ENCODE assay signal across 32 mouse cellular contexts in the genomic region with DNA sequence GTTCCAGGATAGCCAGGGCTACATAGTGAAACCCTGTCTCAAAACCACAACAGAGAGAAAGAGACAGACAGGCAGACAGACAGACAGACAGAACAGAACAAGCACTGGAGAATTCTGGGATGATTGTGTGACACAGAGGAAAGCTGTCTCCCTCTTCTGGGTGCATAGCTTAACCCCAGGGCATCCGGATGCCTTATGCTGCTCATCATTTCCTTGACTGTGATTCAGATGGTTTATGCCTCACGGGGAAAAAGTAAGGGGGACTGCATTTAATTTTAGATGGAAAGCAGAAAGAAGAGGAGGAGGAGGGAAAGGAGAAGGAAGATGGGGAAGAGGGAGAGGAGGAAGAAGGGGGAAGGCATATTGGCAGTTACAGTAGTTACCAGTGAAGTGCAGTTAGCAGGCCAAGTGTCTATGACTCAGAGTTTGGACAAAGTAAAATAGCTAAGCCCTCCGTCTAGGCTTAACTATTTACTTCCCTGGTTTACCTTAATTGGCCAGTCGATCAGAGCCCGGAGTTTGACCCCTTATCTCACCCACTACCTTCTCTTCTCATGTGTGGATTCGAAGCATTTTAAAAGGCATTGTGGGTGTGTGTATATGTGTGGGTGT.
DNase-seq lines count a peak whose midpoint lies in the region; ATAC-seq and TF ChIP-seq lines count a peak whose summit lies in the region.
"Had no signal": no experiment of that assay in that cellular context is flagged by ENCODE, and none has a peak within 500 bp of the region (broad histone marks: within the 10 kb centered on the region; RNA-seq: fewer than 3 reads in every experiment).

No protein-coding gene starts in this region.

- no peaks in the 10 kb centered on the region for H3K9me3 ChIP-seq in heart, embryonic 13.5 days
- no peaks in the 10 kb centered on the region for H3K9me3 ChIP-seq in heart, embryonic 10.5 days
- no peaks in the 10 kb centered on the region for H3K9me3 ChIP-seq in ES-Bruce4 (replicated peaks; ENCODE audit: control insufficient read depth, insufficient read depth, low read length, poor library complexity, severe bottlenecking)
- H3K9me3 ChIP-seq in intestine, embryonic 16.5 days (ENCODE audit: control insufficient read depth, low read length), result no peaks in the 10 kb centered on the region
- no peaks in the 10 kb centered on the region for H3K9me3 ChIP-seq in forebrain, embryonic 15.5 days
- H3K9me3 ChIP-seq: embryonic facial prominence, embryonic 12.5 days; forebrain, embryonic 13.5 days; G1E; limb, embryonic 10.5 days; liver, embryonic 15.5 days; midbrain, embryonic 10.5 days; neural tube, embryonic 15.5 days had no signal

- CTCF ChIA-PET in Patski (lab: Charles Lee), result interaction anchor here (0.8 to 2.6 kb wide), 11 partner anchors 8 to 105 kb away, joined by 3 to 10 read pairs (median 3); no protein-coding TSS in a partner anchor

- TF ChIP-seq CTCF in ES-Bruce4 (IDR thresholded peaks at IDR 0.05; ENCODE audit: low read depth, low read length), result no peak
- TF ChIP-seq CTCF in Patski (IDR thresholded peaks at IDR 0.05), result peak; percentile 37

- no peak overlapping the region for H3K9ac ChIP-seq in heart, embryonic 13.5 days
- H3K9ac ChIP-seq in ES-Bruce4 (ENCODE audit: low read depth, poor library complexity, severe bottlenecking), result peak overlapping the region; percentile 85
- H3K9ac ChIP-seq in intestine, embryonic 16.5 days (ENCODE audit: low read depth, low read length), result no peak overlapping the region
- no peak overlapping the region for H3K9ac ChIP-seq in forebrain, embryonic 15.5 days (replicated peaks)
- H3K9ac ChIP-seq: embryonic facial prominence, embryonic 12.5 days; forebrain, embryonic 13.5 days; hindbrain, embryonic 14.5 days; liver, embryonic 15.5 days; neural tube, embryonic 15.5 days had no signal

- peaks cover 57% of the 10 kb centered on the region for H3K79me2 ChIP-seq in myocyte (ENCODE audit: control insufficient read depth, insufficient read depth)

- no peak for TF ChIP-seq POLR2A in ES-Bruce4 (IDR thresholded peaks at IDR 0.05; ENCODE audit: insufficient read depth, low read length)
- TF ChIP-seq POLR2A in myocyte (IDR thresholded peaks at IDR 0.05; ENCODE audit: insufficient read length, low read depth), result no peak

- H3K36me3 ChIP-seq in heart, embryonic 13.5 days, result peaks cover 8% of the 10 kb centered on the region; the same call in 1 of the 2 replicates
- no peaks in the 10 kb centered on the region for H3K36me3 ChIP-seq in heart, embryonic 10.5 days
- no peaks in the 10 kb centered on the region for H3K36me3 ChIP-seq in ES-Bruce4 (ENCODE audit: control insufficient read depth, insufficient read depth, low read length, poor library complexity, severe bottlenecking)
- peaks cover 6% of the 10 kb centered on the region for H3K36me3 ChIP-seq in myocyte (ENCODE audit: control insufficient read depth, insufficient read depth)
- no peaks in the 10 kb centered on the region for H3K36me3 ChIP-seq in intestine, embryonic 16.5 days (ENCODE audit: control insufficient read depth, insufficient read depth, low read length)
- no peaks in the 10 kb centered on the region for H3K36me3 ChIP-seq in forebrain, embryonic 15.5 days
- H3K36me3 ChIP-seq: embryonic facial prominence, embryonic 12.5 days; G1E; limb, embryonic 10.5 days; liver, embryonic 15.5 days; neural tube, embryonic 15.5 days had no signal

- in situ Hi-C loops in Patski (cut with MboI; ENCODE audit: low pct_unique_long_range_greater_than_20kb), result no loop called here

- TF ChIP-seq EP300 in ES-Bruce4 (IDR thresholded peaks at IDR 0.05; ENCODE audit: insufficient read depth, low read depth, low read length), result peak; percentile 45; the same call in 1 of the 2 replicates

- no peak overlapping the region for H3K4me3 ChIP-seq in heart, embryonic 13.5 days
- no peak overlapping the region for H3K4me3 ChIP-seq in heart, embryonic 10.5 days
- H3K4me3 ChIP-seq in ES-Bruce4 (ENCODE audit: low read depth, low read length) (no peak overlapping the region), myocyte (no peak overlapping the region)
- no peak overlapping the region for H3K4me3 ChIP-seq in intestine, embryonic 16.5 days (ENCODE audit: low read length)
- no peak overlapping the region for H3K4me3 ChIP-seq in forebrain, embryonic 15.5 days
- H3K4me3 ChIP-seq: embryonic facial prominence, embryonic 12.5 days; erythroblast, embryonic 14.5 days; forebrain, embryonic 13.5 days; limb, embryonic 10.5 days; liver, embryonic 15.5 days; midbrain, embryonic 10.5 days; neural tube, embryonic 15.5 days had no signal

- ATAC-seq in heart, embryonic 13.5 days (ENCODE audit: extremely low read depth, insufficient number of reproducible peaks, low FRiP score, low TSS enrichment), result no peak
- ATAC-seq in Patski, result peak; percentile 58
- no peak for ATAC-seq in intestine, embryonic 16.5 days
- no peak for ATAC-seq in forebrain, embryonic 15.5 days (replicated peaks)
- ATAC-seq: forebrain, embryonic 13.5 days; inflammation-experienced regulatory T-cells, adult 6 months; midbrain, embryonic 16.5 days had no signal

- no peak for DNase-seq in heart, embryonic 10.5 days (ENCODE audit: low spot score)
- DNase-seq in Patski (ENCODE audit: low read depth, low spot score), result no peak
- DNase-seq: adrenal gland, postnatal 25 days; cerebellum, adult 11 months; cerebellum, postnatal 25 days; gastrocnemius, postnatal 14 days; heart, adult 18-20 months; heart, postnatal 36 days; kidney, adult 2 months; liver; right cerebral cortex, adult 18-20 months; right cerebral cortex, postnatal 4 days; thymus, adult 2 months; thymus, postnatal 4 days had no signal

- H3K27me3 ChIP-seq in heart, embryonic 13.5 days (replicated peaks), result no peaks in the 10 kb centered on the region
- no peaks in the 10 kb centered on the region for H3K27me3 ChIP-seq in heart, embryonic 10.5 days (ENCODE audit: insufficient read depth, poor library complexity, severe bottlenecking)
- H3K27me3 ChIP-seq in ES-Bruce4 (ENCODE audit: control insufficient read depth, insufficient read depth, low read length, poor library complexity, severe bottlenecking) (no peaks in the 10 kb centered on the region), Patski (no peaks in the 10 kb centered on the region), myocyte (ENCODE audit: control insufficient read depth, insufficient read depth, insufficient read length) (no peaks in the 10 kb centered on the region)
- no peaks in the 10 kb centered on the region for H3K27me3 ChIP-seq in intestine, embryonic 16.5 days (replicated peaks; ENCODE audit: control insufficient read depth, insufficient read depth, low read length)
- H3K27me3 ChIP-seq in forebrain, embryonic 15.5 days, result no peaks in the 10 kb centered on the region
- H3K27me3 ChIP-seq: embryonic facial prominence, embryonic 12.5 days; forebrain, embryonic 13.5 days; liver, embryonic 15.5 days; neural tube, embryonic 15.5 days had no signal

- POLR2A ChIA-PET in Patski (lab: Charles Lee), result interaction anchor here (0.7 to 1.1 kb wide), 5 partner anchors 11 to 54 kb away, joined by 3 to 5 read pairs (median 3); no protein-coding TSS in a partner anchor

- 57% methylated on average over 6 of the region's 6 CpGs for WGBS in heart, embryonic 13.5 days
- 66% methylated on average over 6 of the region's 6 CpGs for WGBS in heart, embryonic 10.5 days
- 55% methylated on average over 6 of the region's 6 CpGs for WGBS in intestine, embryonic 16.5 days
- WGBS in forebrain, embryonic 15.5 days, result 78% methylated on average over 6 of the region's 6 CpGs

- H3K27ac ChIP-seq in heart, embryonic 13.5 days (replicated peaks), result 0 out of 2 replicates have a peak overlapping the region, but pooled peaks have one; percentile 15
- H3K27ac ChIP-seq in heart, embryonic 10.5 days, result no peak overlapping the region
- H3K27ac ChIP-seq in ES-Bruce4 (ENCODE audit: insufficient read depth, low read length), result peak overlapping the region; percentile 98
- no peak overlapping the region for H3K27ac ChIP-seq in intestine, embryonic 16.5 days (ENCODE audit: low read length)
- no peak overlapping the region for H3K27ac ChIP-seq in forebrain, embryonic 15.5 days (replicated peaks)
- H3K27ac ChIP-seq: embryonic facial prominence, embryonic 12.5 days; forebrain, embryonic 13.5 days; hindbrain, embryonic 14.5 days; kidney, postnatal 0 days; limb, embryonic 10.5 days; liver, embryonic 15.5 days; macrophage; midbrain, embryonic 10.5 days; neural tube, embryonic 15.5 days had no signal

- peaks cover 56% of the 10 kb centered on the region for H3K4me1 ChIP-seq in heart, embryonic 13.5 days
- peaks cover 47% of the 10 kb centered on the region for H3K4me1 ChIP-seq in heart, embryonic 10.5 days
- H3K4me1 ChIP-seq in ES-Bruce4 (ENCODE audit: control insufficient read depth, insufficient read depth, low read length), result peaks cover 13% of the 10 kb centered on the region
- H3K4me1 ChIP-seq in intestine, embryonic 16.5 days (ENCODE audit: control insufficient read depth, insufficient read depth, low read length), result peaks cover 8% of the 10 kb centered on the region; the same call in 1 of the 2 replicates
- H3K4me1 ChIP-seq in forebrain, embryonic 15.5 days, result peaks cover 15% of the 10 kb centered on the region

- no peak overlapping the region for H3ac ChIP-seq in myocyte (ENCODE audit: control insufficient read depth, insufficient read length)

- no peak overlapping the region for H3K4me2 ChIP-seq in heart, embryonic 13.5 days
- peak overlapping the region; percentile 63 for H3K4me2 ChIP-seq in myocyte (ENCODE audit: low read depth)
- no peak overlapping the region for H3K4me2 ChIP-seq in intestine, embryonic 16.5 days (ENCODE audit: low read depth, low read length)
- H3K4me2 ChIP-seq in forebrain, embryonic 15.5 days (replicated peaks), result no peak overlapping the region
- H3K4me2 ChIP-seq: embryonic facial prominence, embryonic 12.5 days; forebrain, embryonic 13.5 days; hindbrain, embryonic 14.5 days; liver, embryonic 15.5 days; neural tube, embryonic 15.5 days had no signal

TF ChIP-seq in myocyte, 11 proteins besides CTCF, POLR2A, EP300 and RAD21 (continues in another document):
- TF ChIP-seq CEBPB (IDR thresholded peaks at IDR 0.05; ENCODE audit: insufficient read depth, poor library complexity, severe bottlenecking), result no peak
- TF ChIP-seq TCF3 (IDR thresholded peaks at IDR 0.05; ENCODE audit: insufficient read length, low read depth), result no peak
- no peak for TF ChIP-seq MAX (IDR thresholded peaks at IDR 0.05; ENCODE audit: low read depth)
- TF ChIP-seq REST (IDR thresholded peaks at IDR 0.05; ENCODE audit: insufficient read depth, insufficient read length), result no peak
- no peak for TF ChIP-seq E2F4 (IDR thresholded peaks at IDR 0.05; ENCODE audit: insufficient read depth)
- TF ChIP-seq USF1 (IDR thresholded peaks at IDR 0.05; ENCODE audit: low read depth), result no peak
- no peak for TF ChIP-seq MYOD1 (IDR thresholded peaks at IDR 0.05; ENCODE audit: control insufficient read depth in 1 of 3, insufficient read length in 2 of 3, low read depth in 2 of 3)
- TF ChIP-seq MYOG (IDR thresholded peaks at IDR 0.05; ENCODE audit: control insufficient read depth in 1 of 3, insufficient read depth in 1 of 3, insufficient read length in 2 of 3, low read depth in 2 of 3), result no peak
- no peak for TF ChIP-seq TCF12 (IDR thresholded peaks at IDR 0.05; ENCODE audit: insufficient read depth, poor library complexity, severe bottlenecking)
- TF ChIP-seq SRF (IDR thresholded peaks at IDR 0.05; ENCODE audit: control insufficient read depth, insufficient read length, low read depth), result no peak

Comparison
In these comparisons a context has a peak if more than half of its experiments do, and no peak if none do; other contexts are left out.
1. H3K27ac ChIP-seq: peak in heart, embryonic 13.5 days (single experiment) and ES-Bruce4 (single experiment); none in heart, embryonic 10.5 days (single experiment), intestine, embryonic 16.5 days (single experiment) and forebrain, embryonic 15.5 days (single experiment).